Mouse (Mus musculus) ZHBTc4 (cell line): Measurements from ENCODE around the gene Accsl.

Source experiments
- DNase-seq: peaks from one replicate; pipeline ENCODE4 v3.0.0-alpha.2; 2011; ENCODE audit warnings: low read depth, low spot score

The Accsl gene

GRCm38 (mm10) chr2:93874606-93875005 is 5.6 kb upstream of the Accsl start:
- no peak for DNase-seq

GRCm38 (mm10) chr2:93874227-93874514 is 5.2 kb upstream of the Accsl start:
- DNase-seq, result no peak

GRCm38 (mm10) chr2:93873449-93874226 is 4.7 kb upstream of the Accsl start:
- peak; percentile 66 for DNase-seq

GRCm38 (mm10) chr2:93872257-93872656 is 3.3 kb upstream of the Accsl start:
- peak; percentile 50 for DNase-seq

- DNase-seq, result peak; percentile 83
These were observed 2.5 kb upstream of the Accsl start for GRCm38 (mm10) chr2:93871411-93871925.

- DNase-seq, result peak; percentile 90
These were observed 1.9 kb upstream of the Accsl start for GRCm38 (mm10) chr2:93870842-93871241.

- DNase-seq, result peak; percentile 70
These were observed 391 bp downstream of the Accsl start for GRCm38 (mm10) chr2:93868566-93868965.

- peak; percentile 18 for DNase-seq
These were observed 5.7 kb downstream of the Accsl start for GRCm38 (mm10) chr2:93863229-93863628.

GRCm38 (mm10) chr2:93858845-93859244 is 10.1 kb downstream of the Accsl start:
- peak; percentile 47 for DNase-seq

GRCm38 (mm10) chr2:93851303-93851702 is 17.7 kb downstream of the Accsl start:
- DNase-seq, result no peak

- DNase-seq, result no peak
These were observed 18.5 kb downstream of the Accsl start for GRCm38 (mm10) chr2:93850317-93850944.

- peak; percentile 93 for DNase-seq
These were observed 19.4 kb downstream of the Accsl start, which contains the start of gene Accs for GRCm38 (mm10) chr2:93849505-93850089. Gene Accs, minus strand, starts transcription at chr2:93849943.

- DNase-seq, result no peak
These were observed 27.6 kb downstream of the Accsl start for GRCm38 (mm10) chr2:93841349-93841748.

GRCm38 (mm10) chr2:93840109-93840508 is 28.8 kb downstream of the Accsl start:
- DNase-seq, result no peak

GRCm38 (mm10) chr2:93838931-93839330 is 30.0 kb downstream of the Accsl start:
- no peak for DNase-seq

GRCm38 (mm10) chr2:93836232-93836785 is 32.6 kb downstream of the Accsl start:
- DNase-seq, result peak; percentile 89

- DNase-seq, result peak; percentile 82
These were observed 33.4 kb downstream of the Accsl start for GRCm38 (mm10) chr2:93835596-93835995.

- DNase-seq, result peak; percentile 96
These were observed 45.4 kb downstream of the Accsl start for GRCm38 (mm10) chr2:93823519-93823918.

GRCm38 (mm10) chr2:93822045-93822749 is 46.8 kb downstream of the Accsl start, which contains the start of gene Ext2:
Gene Ext2, minus strand, starts transcription at chr2:93822568.
- peak; percentile 96 for DNase-seq

- DNase-seq, result no peak
These were observed 51.2 kb downstream of the Accsl start for GRCm38 (mm10) chr2:93817791-93818190.

GRCm38 (mm10) chr2:93813343-93813742 is 55.6 kb downstream of the Accsl start:
- DNase-seq, result peak; percentile 73

GRCm38 (mm10) chr2:93811812-93812211 is 57.1 kb downstream of the Accsl start:
- DNase-seq, result peak; percentile 80
